Mouse (Mus musculus) fibroblast of lung, adult 2 months (primary cell): ENCODE results near the gene Gm20388.

Experiments used
- DNase-seq: peaks from one replicate; pipeline ENCODE4 v3.0.0-alpha.2; 2011; ENCODE audit warnings: low read depth

Gene Gm20388

DNA sequence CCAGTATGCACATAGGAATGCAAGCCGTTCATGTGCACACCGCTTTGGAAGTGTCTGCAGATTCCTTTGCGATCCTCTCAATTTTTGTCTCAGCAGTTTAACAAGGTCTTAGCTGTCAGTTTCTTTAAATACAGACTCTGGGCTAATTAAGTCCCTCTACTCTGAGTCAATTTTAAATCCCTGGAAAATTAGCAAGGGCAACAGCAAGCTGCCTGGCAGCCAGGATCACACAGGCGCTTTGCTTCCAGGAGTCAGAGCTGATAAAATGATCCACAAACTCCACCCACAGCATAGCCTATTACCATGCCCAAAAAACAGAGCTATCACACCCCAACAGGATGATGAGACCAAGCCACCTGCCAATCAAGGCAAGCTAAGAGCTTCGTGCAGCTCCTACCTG lies 4463.1 kb downstream of the Gm20388 start:
- DNase-seq, result no peak

GRCm38 (mm10) chr8:124375168-124375567 lies 4464.5 kb downstream of the Gm20388 start:
- DNase-seq, result no peak

GRCm38 (mm10) chr8:124375727-124376126 lies 4465.1 kb downstream of the Gm20388 start:
- DNase-seq, result no peak

GRCm38 (mm10) chr8:124376406-124376805 lies 4465.8 kb downstream of the Gm20388 start:
- DNase-seq, result no peak

DNA sequence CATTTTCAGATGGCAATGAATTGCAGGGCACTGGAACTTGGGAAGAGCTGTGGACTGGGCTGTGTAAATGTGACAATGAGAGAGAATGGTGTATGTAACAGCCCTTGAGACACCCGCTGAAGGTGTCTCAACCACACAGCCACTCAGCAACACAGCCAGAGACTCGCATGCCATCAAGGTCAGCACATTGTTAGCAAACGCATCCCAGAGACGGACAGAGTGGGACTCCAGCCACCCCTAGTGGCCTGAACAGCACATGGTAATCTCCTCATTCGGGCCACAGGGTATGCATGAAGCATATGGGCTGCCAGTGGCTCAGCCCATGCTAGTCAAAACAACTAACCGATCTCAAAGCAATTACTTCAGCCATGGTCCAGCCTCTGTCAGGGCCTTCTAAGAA lies 4468.6 kb downstream of the Gm20388 start:
- DNase-seq, result no peak

DNA sequence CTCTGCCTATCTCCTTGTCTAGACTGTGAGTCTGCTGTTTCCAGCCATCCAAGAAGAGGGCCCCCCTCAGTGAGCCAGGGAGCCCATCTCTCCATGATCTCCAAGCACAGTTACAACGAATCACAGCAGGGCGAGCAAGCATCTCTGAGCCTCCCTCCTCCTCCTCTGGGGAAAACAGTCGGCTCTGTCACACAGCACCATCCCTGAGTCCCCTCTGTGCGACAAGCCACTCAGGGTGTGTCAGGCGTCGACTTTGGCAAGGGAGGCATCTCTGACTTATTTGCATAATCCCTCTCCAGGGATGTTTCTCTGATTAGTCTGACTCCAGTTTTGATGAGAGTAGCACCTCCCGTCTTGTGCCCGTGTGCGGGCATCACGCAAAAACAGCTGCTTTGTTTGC lies 4471.6 kb downstream of the Gm20388 start:
- DNase-seq, result no peak

DNA sequence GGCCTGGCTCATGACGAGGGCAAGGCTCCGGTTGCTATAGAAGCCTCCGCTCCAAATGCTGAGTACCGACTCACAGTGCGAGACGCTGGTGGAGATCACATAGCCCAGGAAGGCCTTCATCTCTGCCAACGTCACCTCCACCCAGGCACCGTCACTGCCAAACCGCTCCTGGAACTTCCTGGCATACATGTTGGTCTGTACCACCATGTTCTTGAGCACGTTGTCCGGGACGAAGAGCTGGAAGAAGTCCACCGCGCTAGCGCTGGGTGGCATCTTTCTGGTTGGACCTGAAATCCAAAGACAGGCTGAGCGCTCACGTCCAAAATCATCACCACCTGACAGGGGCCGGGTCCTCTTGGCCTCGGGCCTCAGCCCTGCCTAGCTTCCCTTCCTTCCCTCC lies 4473.7 kb downstream of the Gm20388 start:
- no peak for DNase-seq

- DNase-seq, result no peak
These were observed 4475.7 kb downstream of the Gm20388 start for GRCm38 (mm10) chr8:124386225-124386899.

DNA sequence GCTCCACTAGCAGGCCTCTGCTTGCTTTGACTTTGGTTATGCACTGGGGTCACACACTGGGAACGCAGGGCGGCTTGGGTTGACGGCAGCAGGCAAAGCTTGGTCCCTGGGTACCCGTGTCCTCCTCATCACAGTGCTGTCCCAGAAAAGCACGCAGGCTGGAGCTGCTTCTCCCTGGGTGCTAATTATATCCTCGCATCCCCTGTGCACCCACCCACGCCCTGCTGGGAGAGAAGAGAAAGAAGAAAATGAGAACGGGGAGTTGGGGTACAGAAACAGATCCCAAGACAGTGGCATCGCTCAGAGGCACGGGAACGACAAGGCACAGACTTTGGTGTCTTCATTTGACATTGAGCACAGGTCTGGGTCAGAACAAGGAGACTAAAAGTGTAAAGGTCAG lies 4478.9 kb downstream of the Gm20388 start:
- DNase-seq, result no peak

- no peak for DNase-seq
These were observed 4480.6 kb downstream of the Gm20388 start for GRCm38 (mm10) chr8:124391191-124391590.

DNA sequence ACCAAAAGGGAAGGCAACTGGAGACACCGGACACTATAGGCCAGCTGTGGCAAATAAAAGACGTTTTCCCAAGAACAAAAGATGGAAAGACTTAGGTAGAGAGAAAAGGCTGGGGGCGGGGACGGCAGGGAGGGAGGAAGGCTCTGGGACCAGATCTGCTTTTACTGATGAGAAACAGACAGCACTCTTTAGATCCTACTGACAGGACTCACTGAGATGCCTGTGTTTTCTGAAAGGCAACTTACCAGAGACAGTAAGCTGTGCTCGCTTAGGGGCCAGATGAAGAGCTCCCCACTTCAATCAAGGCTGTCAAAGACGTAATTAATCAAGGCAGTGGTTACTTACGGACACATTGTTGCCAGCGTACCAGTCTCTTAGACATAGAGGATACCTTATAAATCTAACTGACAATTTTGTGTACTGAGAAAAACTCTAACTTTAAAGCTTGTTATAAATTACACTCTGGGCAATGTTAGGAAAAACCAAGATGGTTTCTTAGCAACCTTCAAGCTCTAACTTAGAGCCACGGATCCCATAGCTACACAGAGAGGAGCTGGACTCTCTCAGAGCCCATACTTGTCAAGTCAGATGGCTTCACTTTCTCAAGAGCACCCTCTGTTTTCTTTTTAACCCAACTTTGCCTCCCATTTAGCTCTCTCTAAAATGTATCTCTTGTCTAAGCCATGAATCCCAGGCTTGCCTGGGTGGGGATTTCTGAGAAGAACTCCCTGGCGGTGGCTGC lies 4481.8 kb downstream of the Gm20388 start:
- DNase-seq, result no peak

DNA sequence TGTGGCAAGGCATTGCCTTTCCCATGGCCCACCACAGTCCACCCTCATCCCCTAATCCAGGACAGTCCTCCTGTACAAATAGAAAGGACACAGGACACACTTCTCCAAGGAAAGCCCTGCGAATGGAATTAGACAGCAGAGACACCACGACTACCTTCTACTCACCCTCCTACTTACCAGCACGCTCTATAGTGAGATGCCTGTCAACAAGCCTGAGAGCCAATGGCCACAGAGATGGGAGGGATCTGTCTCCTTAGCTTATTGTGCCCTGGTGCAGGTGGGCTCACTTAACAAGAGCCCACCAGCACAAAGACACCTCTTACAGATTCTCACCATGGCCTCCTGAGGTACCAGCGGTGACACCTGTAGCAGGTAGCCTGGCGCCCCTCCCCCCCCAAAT lies 4482.4 kb downstream of the Gm20388 start:
- DNase-seq, result no peak

- DNase-seq, result no peak
These were observed 4483.3 kb downstream of the Gm20388 start for GRCm38 (mm10) chr8:124393927-124394326.

GRCm38 (mm10) chr8:124394951-124395350 lies 4484.3 kb downstream of the Gm20388 start:
- no peak for DNase-seq
